Mouse (Mus musculus) right cerebral cortex, postnatal 25 days (tissue): Measurements from ENCODE around the gene Dyrk4.
A peak's percentile ranks its signal among the peaks of the same experiment; 100 is the strongest.

Experiments
- DNase-seq: peaks from one replicate; pipeline ENCODE4 v3.0.0; 2022

Dyrk4 gene

DNA sequence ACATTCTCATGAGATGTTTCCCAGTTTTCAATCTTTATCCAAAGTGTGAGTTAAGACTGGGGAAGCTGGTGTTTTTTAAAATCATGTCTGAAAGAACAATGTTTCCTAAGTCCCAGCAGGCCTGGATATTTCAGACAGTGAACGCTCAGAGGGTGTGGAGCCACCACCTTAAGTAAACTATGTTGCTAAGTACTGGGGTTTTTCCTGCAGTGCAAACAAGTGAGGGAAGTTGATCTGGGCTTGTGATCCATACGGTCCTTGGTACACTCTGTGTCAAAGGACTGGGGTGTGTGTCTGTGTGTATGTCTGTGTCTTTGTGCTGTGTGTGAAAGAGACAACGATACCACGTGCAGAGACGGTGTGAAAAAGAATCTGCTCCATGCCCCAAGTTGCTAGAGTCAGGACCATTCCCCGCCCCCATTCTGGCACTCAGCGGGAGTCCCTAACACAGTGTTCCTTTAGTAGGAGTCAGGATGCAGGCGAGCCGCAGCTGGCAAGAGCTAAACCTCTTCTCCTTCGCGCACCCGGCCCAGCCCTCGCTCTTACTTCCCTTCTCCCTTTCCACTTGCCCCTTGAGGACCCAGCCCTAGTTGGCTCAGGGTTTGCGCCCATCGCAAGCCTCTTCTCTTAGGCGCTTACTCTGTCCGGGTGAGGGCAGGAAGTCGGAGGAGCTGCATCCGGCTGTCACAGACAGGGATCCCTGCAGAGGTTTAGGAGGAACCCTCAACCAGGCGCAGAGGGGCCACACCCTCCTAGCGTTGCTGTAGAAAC lies at the start of gene Dyrk4:
TSS of gene Dyrk4 (minus strand) at position 729 of the 771 bp plus-strand sequence.
- DNase-seq: peak; percentile 10

DNA sequence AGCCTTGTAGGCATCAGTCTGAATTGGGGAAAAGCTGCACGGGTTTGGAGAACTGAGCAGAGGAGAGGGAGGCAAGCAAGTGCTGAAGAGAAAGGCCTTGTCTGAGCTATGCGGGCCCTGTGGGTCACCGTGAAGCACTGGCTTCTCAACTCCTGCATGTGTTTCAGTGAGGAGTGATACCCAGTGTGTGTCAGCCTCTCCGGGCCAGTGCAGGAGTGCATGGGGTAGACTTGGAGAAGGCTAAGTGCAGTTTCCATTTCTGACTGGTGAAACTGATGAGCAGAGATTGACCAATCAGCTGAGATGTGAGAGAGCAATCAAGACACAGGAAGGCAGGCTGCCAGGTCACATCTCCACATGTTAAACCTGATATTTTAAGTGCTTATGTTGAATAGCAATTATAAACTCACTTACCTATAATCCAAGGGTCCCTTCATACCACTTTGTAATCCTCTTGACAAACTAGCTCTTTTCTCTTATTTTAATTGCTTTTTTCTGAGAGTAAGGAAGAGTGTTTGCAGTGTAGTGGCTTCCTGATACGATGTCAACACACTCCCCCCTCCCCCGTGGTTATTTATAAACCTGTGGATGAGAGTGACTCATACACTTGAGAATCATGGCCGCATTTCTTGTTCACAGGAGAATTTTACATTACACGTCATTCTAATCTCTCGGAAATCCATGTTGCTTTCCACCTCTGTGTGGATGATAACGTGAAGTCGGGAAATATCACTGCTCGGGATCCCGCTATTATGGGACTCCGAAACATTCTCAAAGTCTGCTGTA lies 44.8 kb upstream of the Dyrk4 start:
- DNase-seq: no peak

DNA sequence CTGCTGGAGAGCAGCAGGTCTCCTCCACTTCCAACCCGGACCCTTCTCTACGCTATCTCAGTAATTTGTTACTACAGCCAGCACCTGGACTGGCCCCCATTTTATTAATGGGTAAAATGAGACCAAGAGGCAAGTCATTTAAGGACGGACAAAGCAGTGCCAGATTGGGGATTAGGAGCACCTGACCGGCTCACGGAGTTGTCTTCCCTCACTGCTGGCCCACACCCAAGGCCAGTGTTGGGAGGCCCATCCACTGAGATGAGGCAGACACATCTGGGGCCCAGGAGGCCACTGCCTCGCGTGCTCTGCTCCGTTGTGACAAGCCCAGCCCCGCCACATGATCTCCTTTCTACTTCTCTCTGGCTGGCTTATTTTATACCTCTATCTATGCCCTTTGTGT lies 41.8 kb upstream of the Dyrk4 start:
- DNase-seq: no peak

DNA sequence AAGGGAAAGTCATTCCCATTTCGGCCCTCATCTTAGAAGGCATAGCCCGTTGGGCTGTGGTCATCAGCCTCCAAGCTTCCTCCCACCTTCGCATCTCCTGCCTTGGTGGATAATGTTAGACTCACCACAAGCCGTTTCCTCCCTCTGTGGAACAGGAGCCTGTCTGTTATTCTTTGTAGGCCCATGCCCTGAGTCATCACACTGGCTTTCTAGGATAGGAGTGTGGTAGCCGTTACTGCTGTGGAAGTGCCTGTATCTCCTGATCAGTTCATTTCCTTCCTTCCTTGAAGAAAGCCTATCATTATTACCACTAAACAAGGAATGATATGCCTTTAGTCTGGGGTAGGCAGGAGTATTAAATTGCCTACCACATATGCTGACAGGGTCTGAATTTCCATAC lies 41.1 kb upstream of the Dyrk4 start:
- no peak for DNase-seq

DNA sequence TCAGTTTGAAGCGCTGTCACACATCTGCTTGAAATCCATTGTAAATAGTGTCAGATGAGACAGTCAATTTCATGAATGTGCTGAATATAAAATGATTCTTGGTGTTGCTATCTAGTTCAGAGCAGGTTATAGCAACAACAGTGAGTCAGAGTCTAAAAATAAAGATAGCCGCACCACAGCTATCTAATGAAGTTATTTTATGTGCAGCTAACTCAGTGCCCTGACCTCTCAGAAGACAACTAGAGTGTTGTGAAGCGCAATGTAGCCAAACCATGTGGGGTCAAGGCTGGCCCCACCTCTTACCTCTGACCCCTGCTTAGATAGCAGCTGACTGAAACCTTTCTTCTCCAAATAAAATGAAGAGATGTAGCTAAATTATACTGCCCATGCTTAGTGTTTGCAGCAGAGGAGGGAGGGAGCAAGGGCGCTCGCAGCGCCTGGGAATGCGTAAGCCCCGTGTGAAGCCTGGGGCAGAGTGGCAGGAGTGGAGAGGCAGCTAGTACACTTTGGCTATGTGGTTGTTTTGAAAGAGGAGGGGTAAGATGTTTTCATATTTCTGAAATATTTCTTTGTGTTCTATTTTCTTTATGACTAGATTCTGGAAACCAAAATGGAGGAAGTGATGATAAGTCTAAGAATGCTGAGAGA lies 39.9 kb upstream of the Dyrk4 start:
- DNase-seq: no peak

DNA sequence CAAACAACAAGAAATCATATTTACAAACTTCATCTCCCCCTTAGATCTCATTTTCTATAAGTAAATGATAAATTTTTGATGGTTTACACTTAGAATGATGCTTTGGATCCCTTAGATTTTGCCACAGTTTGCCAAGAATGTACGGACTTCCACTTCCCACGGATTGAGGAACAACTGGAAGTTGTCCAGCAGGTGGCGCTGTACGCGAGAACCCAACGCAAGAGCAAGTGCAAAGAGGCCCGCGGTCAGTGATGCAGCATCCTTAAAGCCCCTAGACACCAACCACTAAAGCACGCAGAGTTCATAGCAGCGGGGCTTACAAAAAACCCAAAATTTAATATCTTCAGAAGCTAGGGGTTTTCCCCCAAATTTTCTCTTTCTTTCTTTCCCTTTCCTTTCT lies 34.1 kb upstream of the Dyrk4 start:
- peak; percentile 62 for DNase-seq

DNA sequence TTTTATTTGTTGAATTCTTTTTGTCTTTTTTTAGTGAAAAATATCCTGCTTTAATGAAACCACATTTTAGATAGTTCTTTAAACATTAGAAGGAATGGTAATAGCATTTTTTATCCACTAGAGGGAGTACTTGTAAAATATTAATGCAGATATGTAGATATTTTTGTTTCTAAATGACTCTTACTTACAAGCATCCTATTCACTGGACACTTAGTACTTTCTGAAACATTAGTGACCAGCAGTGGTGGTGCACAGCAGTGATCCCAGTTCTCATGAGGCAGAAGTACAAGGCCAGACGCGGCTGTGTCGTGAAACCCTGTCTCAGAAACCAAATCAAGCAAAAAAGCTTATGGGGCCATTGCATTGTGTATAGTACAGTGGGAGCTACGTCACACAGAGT lies 26.7 kb upstream of the Dyrk4 start:
- no peak for DNase-seq

DNA sequence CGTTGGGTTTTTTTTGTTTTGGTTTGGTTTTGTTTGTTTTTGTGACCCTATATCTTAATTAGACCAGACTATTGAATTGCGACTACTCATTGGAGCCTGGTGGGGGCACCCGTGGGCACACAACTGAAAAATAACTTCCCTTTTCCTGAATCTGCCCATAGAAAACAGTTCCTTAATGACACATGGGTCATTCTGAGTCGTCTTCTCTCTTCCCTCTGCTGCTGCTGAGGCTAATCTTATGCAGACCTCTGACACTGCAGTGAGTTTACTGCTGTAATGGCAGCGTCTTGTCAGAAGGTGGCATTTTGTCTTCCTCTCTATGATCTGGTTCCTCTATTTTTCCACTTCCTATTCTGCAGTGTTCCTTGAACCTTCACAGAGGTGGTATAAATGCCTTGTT lies 18.8 kb upstream of the Dyrk4 start:
- no peak for DNase-seq

DNA sequence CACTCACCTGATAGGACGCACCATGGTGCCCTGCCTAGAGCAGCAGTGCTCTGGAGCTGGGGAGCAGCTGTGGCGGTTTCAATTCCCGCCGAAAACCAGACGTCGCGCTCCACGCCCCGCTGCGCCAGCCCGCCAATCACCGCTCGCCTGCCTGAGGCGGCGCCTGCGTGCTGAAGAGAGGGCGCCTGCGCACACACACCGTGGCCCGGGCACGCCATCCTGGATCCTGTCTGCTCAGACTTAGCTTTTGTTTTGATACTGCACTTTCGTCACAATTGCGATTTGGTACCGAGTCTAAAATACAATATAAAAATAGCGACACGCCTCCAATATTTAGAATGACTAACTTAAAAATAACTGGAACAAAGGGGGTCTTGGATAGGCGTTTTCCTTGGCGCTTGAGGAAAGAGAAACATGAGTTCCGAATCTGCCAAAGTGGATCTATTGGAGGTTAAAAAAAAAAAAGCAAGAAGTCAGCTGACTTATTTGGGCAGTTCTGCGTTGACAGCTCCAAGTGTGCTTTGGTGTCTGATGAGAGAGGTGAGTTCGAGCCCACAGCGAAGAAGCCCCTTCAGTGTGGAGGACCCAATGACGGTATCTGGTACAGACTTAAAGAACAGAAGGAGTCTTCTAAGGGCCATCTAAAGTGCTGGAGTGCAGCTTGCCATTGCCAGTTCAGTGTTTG lies 18.0 kb upstream of the Dyrk4 start, which contains the start of the genes Rad51ap1 and D6Wsu163e:
TSS of gene Rad51ap1 (minus strand) at position 101 of the 685 bp plus-strand sequence.
TSS of gene D6Wsu163e (plus strand) at position 476 of the 685 bp plus-strand sequence.
- DNase-seq: peak; percentile 95

DNA sequence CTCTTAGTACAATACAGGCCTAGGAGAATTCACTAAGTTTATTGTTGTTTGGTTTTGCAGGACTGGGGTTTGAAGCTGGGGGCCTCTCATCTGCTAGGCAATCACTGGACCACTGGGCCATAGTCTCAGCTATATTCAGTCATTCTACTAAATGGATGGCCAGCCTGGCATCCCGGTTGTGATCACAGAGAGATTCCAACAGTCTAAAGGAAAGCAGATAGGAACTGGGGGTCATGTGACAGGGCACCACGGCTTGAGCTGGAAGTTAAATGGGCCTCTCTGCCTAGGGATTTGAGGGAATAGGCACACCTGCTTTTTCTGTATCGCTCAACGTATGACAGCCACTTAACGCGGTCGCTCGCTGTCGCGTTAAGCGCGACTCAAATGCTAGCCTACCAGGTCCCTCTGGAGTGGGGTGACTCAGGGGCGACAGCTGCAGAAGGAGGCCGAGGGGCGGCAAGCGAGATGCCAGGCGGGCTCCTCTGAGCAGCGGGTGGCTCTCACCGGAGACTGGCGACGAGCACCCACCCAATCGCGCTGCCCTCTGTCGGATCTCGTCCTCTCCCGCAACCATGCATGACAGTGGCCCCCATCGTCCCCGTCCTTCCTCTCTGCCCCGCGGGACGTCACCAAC lies 17.3 kb upstream of the Dyrk4 start:
- DNase-seq: no peak

DNA sequence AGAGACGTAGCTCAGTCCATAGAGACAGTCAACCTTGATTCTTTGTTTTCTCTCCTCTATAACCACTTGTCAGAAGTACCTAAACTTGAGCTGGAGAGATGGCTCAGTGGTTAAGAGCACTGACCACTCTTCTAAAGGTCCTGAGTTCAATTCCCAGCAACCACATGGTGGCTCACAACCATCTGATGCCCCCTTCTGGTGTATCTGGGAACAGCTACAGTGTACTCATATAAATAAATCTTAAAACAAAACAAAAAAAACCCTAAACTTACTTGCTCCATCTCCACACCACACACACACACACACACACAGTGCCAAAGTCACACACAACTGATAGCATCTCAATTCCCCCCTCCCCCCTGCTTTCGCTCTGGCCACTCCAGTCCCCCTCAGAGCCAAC lies 16.4 kb upstream of the Dyrk4 start:
- DNase-seq: no peak

DNA sequence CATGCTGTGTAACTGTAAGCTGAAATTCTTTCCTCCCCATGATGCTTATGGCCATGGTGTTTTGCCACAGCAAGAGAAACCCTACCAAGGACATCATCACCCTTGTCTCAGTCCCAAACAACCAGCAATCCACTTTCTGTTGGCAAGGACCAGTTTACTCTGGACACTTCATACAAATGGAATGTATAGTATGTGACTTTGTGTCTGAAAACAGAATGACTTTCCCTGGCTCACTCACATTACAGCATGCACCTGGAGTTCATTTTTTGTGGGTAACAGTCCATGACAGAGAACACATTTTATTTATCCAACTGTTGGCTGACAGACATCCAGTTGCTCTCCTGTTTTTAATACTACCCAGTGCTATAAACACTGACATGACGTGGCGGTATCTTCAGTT lies 11.3 kb upstream of the Dyrk4 start:
- DNase-seq: no peak

DNA sequence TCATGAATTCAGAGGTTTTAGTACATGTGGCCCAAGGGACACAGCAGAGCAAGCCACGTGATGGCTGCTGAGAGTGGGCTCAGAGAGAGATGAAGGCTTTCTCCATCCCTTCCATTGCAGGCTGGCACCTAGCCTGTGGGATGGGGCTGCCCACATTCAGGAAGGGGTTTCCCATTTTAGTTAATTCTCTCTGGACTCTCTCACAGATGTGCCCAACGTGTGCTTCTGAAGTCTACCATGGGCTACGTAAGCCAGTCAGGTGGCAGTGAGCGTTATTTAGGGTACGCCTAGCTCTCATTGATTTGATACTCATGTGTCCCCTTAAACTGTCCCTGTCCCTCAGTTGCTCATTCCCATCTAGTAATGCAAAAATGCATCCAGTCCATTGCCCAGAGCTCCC lies 6.7 kb downstream of the Dyrk4 start:
- no peak for DNase-seq

DNA sequence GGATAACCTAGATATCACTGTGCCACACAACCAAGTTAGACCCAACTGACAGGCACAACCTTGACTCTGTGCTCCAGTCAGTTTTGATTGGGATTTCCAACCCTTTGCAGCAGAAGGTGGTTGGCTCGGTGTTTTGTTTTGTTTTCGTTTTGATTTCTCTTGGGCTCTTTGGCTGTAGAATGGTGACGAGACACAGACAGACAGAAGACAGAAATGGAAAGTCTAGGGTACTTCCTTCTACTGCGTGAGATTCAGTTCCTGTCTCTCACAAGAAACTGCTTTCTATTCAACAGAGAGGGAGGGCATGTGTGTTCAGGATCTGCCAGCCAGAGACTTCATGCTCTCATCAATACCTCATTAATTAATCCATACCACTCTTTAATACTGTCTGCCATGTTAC lies 10.9 kb downstream of the Dyrk4 start:
- DNase-seq: no peak

DNA sequence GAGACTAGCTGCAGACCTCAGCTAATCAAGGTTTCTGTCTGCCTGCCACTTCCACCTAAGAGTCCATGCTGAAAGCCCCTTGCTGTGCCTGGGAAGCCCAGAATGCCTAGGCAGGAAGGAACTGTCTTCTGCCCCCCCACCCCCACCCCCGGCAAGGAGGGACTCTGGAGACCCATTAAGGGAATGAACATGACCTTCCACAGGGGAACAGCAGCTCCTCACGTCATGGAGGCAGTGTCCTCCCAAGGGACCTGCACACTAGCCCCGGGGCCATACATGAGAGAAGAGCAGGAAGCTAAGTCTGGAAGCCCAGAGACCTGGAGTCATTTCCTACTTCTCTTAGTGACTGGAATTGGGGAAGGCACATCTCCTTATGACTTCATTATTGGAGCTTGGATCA lies 13.8 kb downstream of the Dyrk4 start:
- DNase-seq: no peak

DNA sequence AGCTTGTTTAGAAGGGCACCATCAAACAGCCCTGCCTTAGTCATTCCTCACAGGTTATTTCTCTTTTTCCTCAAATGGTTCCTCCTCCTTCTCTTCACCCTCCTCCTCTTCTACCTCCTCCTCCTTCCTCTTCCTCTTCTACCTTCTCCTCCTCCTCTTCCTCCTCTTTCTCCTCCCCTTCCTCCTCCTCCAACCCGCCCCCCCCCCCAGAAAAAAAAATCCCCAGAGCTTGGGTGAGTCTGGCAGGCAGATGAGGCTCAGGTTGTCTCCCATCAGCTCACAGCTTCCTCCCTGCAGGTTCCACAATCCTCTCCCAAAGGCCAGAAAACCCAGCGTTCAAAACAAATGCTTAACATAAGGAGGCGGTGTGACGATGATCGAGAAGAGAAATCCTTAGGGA lies 14.3 kb downstream of the Dyrk4 start:
- no peak for DNase-seq

DNA sequence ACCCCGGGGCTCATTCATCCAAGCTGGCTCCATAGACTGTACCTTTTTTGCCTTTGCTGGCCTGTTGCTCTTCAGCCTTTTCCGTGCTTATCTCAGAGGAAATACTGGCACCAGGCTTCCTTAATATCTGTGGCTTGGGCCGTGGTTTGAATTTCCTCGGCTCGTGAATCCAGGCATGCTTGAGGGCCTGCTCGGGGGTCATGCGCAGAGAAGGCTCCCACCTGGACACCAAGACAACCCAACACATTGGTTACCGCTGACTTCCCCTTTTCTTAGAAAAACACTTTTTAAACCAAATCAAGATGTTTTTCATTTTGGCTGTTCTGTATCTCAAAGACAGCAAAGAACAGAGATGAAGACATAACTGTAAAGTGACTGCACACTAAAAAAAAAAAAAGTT lies 44.5 kb downstream of the Dyrk4 start:
- no peak for DNase-seq

DNA sequence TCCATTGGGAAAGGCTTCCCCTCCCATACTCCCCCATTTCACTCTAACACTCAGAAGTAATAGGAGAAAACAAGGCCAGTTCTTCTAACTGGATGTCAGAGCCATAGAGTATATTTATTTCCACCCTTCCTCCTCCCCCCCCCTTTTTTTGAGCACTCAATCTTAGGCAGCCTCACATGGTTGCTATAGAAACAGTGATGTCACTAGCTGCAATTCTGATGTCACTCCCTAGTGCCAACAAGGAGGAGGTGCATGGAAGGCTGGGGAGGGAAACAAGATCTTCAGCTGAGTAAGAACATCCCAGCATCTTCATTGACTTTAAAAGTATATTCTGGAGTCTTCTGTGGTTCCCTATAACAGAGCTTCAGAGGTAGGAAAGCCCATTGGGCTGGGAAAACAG lies 68.8 kb downstream of the Dyrk4 start, which contains the start of gene Akap3:
TSS of gene Akap3 (plus strand) at position 218 of the 400 bp plus-strand sequence.
- DNase-seq: no peak

DNA sequence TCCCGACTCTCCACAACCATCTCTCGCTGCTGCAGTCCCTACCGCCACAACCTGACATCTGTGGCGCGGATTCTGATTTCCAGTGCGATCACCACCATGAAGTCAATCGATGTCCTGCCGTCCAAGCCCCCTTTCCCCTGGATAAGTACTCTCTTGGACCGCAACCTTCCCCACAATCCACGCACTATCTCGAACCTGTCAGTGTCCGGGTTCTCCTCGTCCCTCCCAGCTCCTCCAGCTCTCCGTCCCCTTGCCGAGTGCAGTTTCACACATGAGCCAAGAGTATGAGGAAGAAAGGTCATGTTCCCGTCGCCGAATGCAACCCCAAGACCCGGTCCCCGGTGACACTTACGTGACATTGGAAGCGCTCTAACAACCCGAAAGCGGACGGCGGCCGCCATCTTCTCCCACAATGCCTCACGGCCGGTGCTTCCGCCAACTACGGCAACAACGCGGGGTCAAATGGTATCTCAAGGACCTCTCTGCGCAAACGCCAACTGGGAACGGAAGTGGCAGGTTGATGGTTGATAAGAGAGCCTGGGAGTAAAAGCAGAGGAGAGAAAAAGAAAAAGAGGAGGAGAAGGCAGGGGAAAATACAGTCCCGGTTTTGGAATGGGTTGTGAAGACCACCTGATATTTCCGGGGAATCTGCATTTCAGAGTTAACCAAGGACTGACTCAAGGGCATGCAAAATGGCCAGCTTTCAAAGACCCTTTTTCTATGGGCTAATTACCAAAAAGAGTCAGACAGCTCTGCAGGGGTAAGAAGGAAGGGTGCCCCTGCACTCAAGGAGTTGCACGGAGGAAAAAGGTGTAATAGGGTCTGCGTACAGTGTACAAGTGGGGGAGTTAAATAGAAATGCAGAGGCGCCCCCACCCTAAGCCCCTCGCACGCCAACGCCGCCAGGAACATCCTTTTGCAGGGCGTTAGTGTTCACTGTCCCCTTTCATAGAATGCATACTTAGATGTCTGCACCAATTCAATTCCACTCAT lies 72.6 kb downstream of the Dyrk4 start, which contains the start of gene Ndufa9:
TSS of gene Ndufa9 (minus strand) at position 425 of the 993 bp plus-strand sequence.
- DNase-seq: peak; percentile 94

DNA sequence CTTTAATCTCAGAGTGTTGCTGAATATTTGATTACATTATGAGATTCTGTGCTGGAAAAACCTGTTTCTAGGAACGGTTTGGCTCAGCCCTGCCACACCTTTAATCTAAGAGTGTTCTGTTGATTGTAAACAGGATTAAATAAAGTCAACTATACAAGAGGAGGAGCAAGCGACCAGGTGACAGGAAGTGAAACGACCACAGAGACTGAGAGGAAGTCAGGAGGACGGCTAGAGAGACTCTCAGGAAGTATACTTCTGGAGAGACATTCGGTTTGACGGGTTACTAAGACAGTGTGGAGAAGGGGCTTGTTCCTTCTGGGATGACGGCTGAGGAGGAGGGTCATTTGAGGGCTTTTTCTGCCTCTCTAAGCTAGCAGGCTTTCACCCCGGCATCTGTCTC lies 85.0 kb downstream of the Dyrk4 start:
- DNase-seq: no peak
